Mouse (Mus musculus) liver, embryonic 14.5 days (tissue): ENCODE results near the gene Hectd4.

ENCODE experiments used
- CTCF ChIP-seq: IDR thresholded peaks from 2 replicates; pipeline ENCODE4 v1.5.1; 2016; ENCODE audit warnings: antibody characterized with exemption, low read depth, control low read depth
- EP300 ChIP-seq: IDR thresholded peaks from 2 replicates; pipeline ENCODE4 v1.6.1; 2016; ENCODE audit warnings: antibody characterized with exemption, low read depth

DNA sequence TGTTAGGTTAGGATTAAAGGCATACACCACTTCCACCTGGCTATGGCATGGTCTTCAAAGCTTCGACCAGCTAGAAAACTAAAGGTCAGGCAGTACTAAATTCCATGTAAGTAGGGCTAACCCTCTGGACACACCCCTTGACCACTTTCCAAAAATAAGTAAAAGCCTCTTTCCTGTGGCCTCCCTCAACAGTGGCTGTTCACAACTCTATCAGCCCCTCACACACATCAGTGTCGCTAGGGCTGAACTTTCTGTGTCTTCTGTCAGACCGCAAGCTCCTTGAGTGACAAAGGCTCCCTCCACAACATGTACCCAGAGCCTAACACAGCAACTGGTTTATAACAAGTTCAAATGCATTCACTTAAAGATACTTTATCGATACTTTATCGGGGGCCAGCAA is 21.6 kb upstream of the Hectd4 start:
- no peak for TF ChIP-seq EP300
- TF ChIP-seq CTCF: no peak
